Mouse (Mus musculus): ENCODE results near the gene Gpat3. TPM values are rescaled to one million over a fixed set of nuclear protein-coding genes. Genes with fewer than 3 reads are reported as not detected.

Gene Gpat3
- total RNA-seq (2014; rRNA removed), result 1.2 and 4.2 TPM in 2 replicates
- polyA plus RNA-seq (2015; fragmentation: Nextera tagmentation; extraction: Ambion mirVana), result 0.53 and 0.77 TPM in 2 replicates

DNA sequence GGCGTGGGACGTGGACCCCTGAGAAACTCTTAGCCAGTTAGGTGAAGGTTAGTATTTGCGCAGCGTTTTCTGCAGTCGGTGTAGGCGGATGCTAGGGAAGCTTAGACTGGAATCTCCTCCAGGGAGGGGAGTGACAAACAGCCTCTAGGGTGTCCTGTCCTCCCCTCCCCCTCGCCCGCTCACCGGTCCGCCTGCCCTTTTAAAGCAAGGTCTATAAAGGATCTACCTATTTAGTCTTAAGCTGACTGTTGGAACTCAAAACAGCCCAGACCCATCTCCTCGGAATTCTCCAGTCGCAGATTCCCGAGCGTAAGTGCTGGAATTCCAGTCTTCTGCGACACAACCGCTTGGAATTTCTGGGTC is at the start of gene Gpat3:
Gene Gpat3 (plus strand): TSS at position 229 of the 363 bp plus-strand sequence.
- ATAC-seq, result no peak
- H3K4me3 ChIP-seq (ENCODE audit: low read depth, low read length), result peak within 1 kb of the TSS; percentile 60

DNA sequence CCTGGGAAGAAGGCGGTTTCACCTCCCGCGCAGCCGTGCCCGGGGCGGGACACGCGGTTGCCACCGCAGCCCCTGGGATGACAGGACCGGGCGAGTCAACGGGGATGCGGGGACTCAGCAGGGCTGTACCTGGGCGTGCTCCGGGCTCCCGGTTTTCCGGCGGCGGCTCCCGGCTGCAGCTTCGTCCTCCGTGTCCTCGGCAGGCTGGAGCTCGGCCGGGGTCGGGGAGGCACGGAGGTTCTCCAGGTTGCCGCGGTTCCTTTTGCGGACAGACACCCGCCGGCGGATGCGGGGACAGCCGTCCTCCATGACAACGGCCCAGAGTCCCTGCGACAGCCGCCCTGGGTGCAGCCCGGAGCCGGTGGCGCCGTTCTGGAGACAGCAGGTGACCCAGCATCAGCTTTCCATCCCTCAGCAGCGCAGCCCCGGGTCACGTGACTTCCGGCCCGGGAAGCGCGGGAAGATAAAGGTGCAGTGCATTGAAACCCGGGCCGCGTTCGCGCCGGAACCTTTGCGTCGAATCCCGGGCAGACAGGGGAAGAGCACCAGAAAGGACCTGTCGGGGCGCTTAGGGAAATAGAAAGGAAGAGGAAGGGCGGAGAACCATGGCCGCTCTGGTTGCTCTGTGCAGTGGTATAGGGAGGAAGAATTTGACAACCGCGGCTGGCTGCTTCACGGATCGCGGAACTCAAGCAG is 47.2 kb upstream of the Gpat3 start, which contains the start of the genes Helq and Mrps18c:
Gene Helq (minus strand): TSS at position 434 of the 696 bp plus-strand sequence.
Gene Mrps18c (plus strand): TSS at position 463 of the 696 bp plus-strand sequence.
- 0 out of 2 replicates have a peak, but pooled peaks have one; percentile 3 for TF ChIP-seq CTCF (IDR thresholded peaks at IDR 0.05; ENCODE audit: low read depth)
- no peaks in the 10 kb centered on the region for H3K27me3 ChIP-seq (ENCODE audit: insufficient read depth, low read length)
- no peaks in the 10 kb centered on the region for H3K9me3 ChIP-seq (ENCODE audit: low read length)
- H3K27ac ChIP-seq (ENCODE audit: low read depth, low read length), result peak within 1 kb of the TSS; percentile 67
- H3K9ac ChIP-seq, result peak within 1 kb of the TSS; percentile 82
- under 1% methylated on average over 67 of the region's 67 CpGs for WGBS
- H3K4me1 ChIP-seq (ENCODE audit: insufficient read depth), result 0 out of 2 replicates have a peak, but pooled peaks cover 13% of the 10 kb centered on the region
- peak within 1 kb of the TSS; percentile 95 for H3K4me2 ChIP-seq (ENCODE audit: low read depth)
- H3K4me3 ChIP-seq (ENCODE audit: low read depth, low read length), result peak within 1 kb of the TSS; percentile 78
- DNase-seq (peak; percentile 96), ATAC-seq (peak; percentile 99)
- H3K36me3 ChIP-seq (ENCODE audit: insufficient read depth), result peaks cover 32% of the 10 kb centered on the region; the same call in 1 of the 2 replicates

More for the DNA sequence above, at the start of gene Gpat3:
- H3K9me3 ChIP-seq (ENCODE audit: low read length), result no peaks in the 10 kb centered on the region
- no peaks in the 10 kb centered on the region for H3K36me3 ChIP-seq (ENCODE audit: insufficient read depth)
- TF ChIP-seq CTCF (IDR thresholded peaks at IDR 0.05; ENCODE audit: low read depth), result no peak
- peak within 1 kb of the TSS; percentile 53 for H3K9ac ChIP-seq
- DNase-seq, result peak; percentile 14
- no peak within 1 kb of the TSS for H3K27ac ChIP-seq (ENCODE audit: low read depth, low read length)
- H3K27me3 ChIP-seq (ENCODE audit: insufficient read depth, low read length), result peaks cover 29% of the 10 kb centered on the region
- no peaks in the 10 kb centered on the region for H3K4me1 ChIP-seq (ENCODE audit: insufficient read depth)
- peak within 1 kb of the TSS; percentile 98 for H3K4me2 ChIP-seq (ENCODE audit: low read depth)
- 2% methylated on average over 16 of the region's 16 CpGs for WGBS

DNA sequence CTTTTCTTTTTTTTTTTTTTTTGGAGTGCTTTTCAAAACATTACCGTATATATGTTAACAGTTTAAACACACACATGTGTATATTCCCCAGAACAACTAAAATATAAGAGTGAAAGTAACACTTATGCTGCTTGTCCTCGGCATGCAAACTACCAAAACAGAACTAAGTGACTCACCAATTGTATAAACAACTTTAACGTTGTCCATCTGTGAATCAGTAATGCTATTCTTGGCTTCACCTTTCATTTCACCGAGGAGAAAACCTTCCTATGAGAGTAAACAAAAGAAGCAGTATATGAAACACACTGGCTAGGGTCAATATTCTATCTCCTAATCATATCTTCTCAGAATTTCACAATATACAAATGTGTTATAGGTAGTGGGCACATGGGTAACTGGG is 27.2 kb upstream of the Gpat3 start:
- WGBS, result 87% methylated on average over 4 of the region's 4 CpGs
- no peak for DNase-seq
- no peak for ATAC-seq

DNA sequence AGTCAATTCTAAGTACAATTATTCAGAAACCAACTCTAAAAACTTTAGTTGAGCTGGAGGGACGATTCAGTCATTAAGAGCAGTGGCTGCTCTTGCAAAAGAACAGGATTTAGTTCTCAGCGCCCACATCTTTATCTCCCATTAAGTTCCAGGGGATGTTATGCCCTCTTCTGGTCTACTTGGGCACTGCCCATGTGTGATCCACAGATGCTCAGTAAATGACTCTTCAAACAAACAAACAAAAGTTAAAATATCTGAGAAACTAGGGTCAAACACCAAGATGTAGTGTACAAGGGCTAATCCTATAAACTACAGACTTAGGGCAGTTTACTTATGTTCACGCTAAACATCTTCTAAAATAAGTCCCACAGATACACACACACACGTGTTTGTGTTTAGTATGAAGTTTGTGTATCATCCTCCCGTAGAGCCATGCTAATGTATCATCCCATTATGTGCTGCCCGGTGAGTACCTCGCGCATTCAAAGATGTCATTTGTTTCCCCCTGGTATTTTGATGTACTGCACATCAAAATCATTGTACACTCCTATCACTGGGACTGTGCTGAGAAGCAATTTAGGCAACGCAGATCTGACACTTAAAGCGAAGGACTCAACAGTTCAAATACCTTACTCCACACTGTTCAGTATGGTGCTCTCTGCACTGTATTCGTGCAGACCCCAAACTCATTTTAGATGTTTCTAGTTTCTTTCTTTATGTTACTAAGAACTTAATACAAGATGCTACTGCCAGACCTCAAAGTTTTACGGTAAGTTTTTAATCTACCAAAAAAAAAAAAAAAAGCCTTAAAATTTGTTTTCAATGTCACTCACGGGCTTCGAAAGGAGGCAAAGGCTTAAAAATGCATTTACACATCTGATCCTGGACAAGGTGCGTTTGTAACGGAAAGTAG is 25.7 kb upstream of the Gpat3 start:
- peak overlapping the region; percentile 85 for H3K4me2 ChIP-seq (ENCODE audit: low read depth)
- no peaks in the 10 kb centered on the region for H3K27me3 ChIP-seq (ENCODE audit: insufficient read depth, low read length)
- 23% methylated on average over 16 of the region's 16 CpGs for WGBS
- ATAC-seq (no peak), DNase-seq (no peak)
- peak overlapping the region; percentile 77 for H3K9ac ChIP-seq
- no peak overlapping the region for H3K27ac ChIP-seq (ENCODE audit: low read depth, low read length)
- peaks cover 3% of the 10 kb centered on the region; the same call in 1 of the 2 replicates for H3K36me3 ChIP-seq (ENCODE audit: insufficient read depth)
- no peaks in the 10 kb centered on the region for H3K9me3 ChIP-seq (ENCODE audit: low read length)
- H3K4me3 ChIP-seq (ENCODE audit: low read depth, low read length), result peak overlapping the region; percentile 79
- peaks cover 8% of the 10 kb centered on the region; the same call in 1 of the 2 replicates for H3K4me1 ChIP-seq (ENCODE audit: insufficient read depth)
- peak; percentile 37 for TF ChIP-seq CTCF (IDR thresholded peaks at IDR 0.05; ENCODE audit: low read depth)

More for the DNA sequence above, 27.2 kb upstream of the Gpat3 start:
- H3K4me3 ChIP-seq (ENCODE audit: low read depth, low read length), result no peak overlapping the region
- no peak for TF ChIP-seq CTCF (IDR thresholded peaks at IDR 0.05; ENCODE audit: low read depth)
- peaks cover 3% of the 10 kb centered on the region; the same call in 1 of the 2 replicates for H3K36me3 ChIP-seq (ENCODE audit: insufficient read depth)
- no peaks in the 10 kb centered on the region for H3K27me3 ChIP-seq (ENCODE audit: insufficient read depth, low read length)
- H3K9me3 ChIP-seq (ENCODE audit: low read length), result no peaks in the 10 kb centered on the region
- H3K27ac ChIP-seq (ENCODE audit: low read depth, low read length), result no peak overlapping the region
- no peak overlapping the region for H3K4me2 ChIP-seq (ENCODE audit: low read depth)
- H3K9ac ChIP-seq, result no peak overlapping the region
- peaks cover 8% of the 10 kb centered on the region; the same call in 1 of the 2 replicates for H3K4me1 ChIP-seq (ENCODE audit: insufficient read depth)

DNA sequence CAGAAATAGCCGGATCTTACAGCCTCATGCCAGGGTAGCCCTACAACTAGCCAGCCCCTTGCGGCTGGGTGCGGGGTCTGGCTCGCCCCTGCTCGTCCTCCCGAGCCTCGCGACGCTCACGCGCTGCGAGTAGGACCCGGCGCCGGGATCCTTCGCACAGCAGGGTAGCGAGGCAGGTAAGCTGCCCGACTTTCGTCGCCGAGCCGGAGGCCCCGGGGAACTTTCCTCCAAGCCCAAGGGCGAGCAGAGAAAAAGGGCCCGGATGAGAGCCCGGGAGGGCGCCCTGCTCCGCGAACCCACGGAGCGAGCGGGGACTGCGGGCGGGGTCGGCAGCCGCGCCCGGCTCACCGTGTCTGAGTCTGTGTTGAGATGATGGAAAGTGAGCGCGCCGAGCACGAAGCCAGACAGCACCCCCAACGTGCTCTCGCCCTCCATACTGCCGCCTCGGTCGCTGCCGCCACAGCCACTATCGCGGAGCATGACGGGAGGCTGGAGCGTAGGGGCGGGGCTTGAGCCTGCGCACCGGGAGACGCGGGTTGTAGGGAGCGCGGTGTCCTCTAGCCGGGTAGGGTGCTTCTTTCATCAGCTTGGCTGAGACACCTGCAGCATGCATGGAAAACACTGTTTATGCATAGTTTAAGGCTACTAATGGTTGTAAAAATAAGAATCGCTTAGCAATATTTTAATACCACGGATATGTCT is 24.9 kb upstream of the Gpat3 start, which contains the start of gene Abraxas1:
Gene Abraxas1 (minus strand): TSS at position 483 of the 702 bp plus-strand sequence.
- peak; percentile 99 for ATAC-seq
- peak within 1 kb of the TSS; percentile 69 for H3K27ac ChIP-seq (ENCODE audit: low read depth, low read length)
- H3K4me3 ChIP-seq (ENCODE audit: low read depth, low read length), result peak within 1 kb of the TSS; percentile 79
- H3K27me3 ChIP-seq (ENCODE audit: insufficient read depth, low read length), result no peaks in the 10 kb centered on the region
- WGBS, result under 1% methylated on average over 63 of the region's 63 CpGs
- H3K36me3 ChIP-seq (ENCODE audit: insufficient read depth), result peaks cover 2% of the 10 kb centered on the region; the same call in 1 of the 2 replicates
- H3K4me2 ChIP-seq (ENCODE audit: low read depth), result peak within 1 kb of the TSS; percentile 85
- H3K4me1 ChIP-seq (ENCODE audit: insufficient read depth), result peaks cover 8% of the 10 kb centered on the region; the same call in 1 of the 2 replicates
- peak; percentile 85 for DNase-seq
- TF ChIP-seq CTCF (IDR thresholded peaks at IDR 0.05; ENCODE audit: low read depth), result peak; percentile 33; the same call in 1 of the 2 replicates
- H3K9ac ChIP-seq, result peak within 1 kb of the TSS; percentile 77
- H3K9me3 ChIP-seq (ENCODE audit: low read length), result no peaks in the 10 kb centered on the region

DNA sequence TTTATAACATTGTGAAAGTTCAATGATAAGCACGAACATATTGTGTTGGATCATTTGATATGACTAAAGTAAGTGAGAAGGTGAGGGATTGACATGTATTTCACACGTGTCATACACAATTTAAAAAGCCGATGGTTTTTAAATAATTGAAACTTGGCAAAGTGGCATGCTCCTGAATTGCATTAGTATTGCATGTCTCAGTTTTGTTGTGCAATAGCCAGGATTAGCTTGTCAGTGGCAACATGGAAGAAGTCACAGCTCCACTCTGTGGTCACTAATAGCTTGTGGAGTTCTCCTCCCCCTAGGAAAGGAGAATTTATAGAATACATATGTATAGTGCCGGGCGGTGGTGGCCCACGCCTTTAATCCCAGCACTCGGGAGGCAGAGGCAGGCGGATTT is 24.1 kb upstream of the Gpat3 start:
- no peaks in the 10 kb centered on the region for H3K27me3 ChIP-seq (ENCODE audit: insufficient read depth, low read length)
- no peaks in the 10 kb centered on the region for H3K9me3 ChIP-seq (ENCODE audit: low read length)
- peaks cover 8% of the 10 kb centered on the region; the same call in 1 of the 2 replicates for H3K4me1 ChIP-seq (ENCODE audit: insufficient read depth)
- no peak overlapping the region for H3K9ac ChIP-seq
- H3K27ac ChIP-seq (ENCODE audit: low read depth, low read length), result no peak overlapping the region
- peak overlapping the region; percentile 79 for H3K4me3 ChIP-seq (ENCODE audit: low read depth, low read length)
- no peaks in the 10 kb centered on the region for H3K36me3 ChIP-seq (ENCODE audit: insufficient read depth)
- WGBS, result 79% methylated on average over 8 of the region's 8 CpGs
- ATAC-seq (no peak), DNase-seq (no peak)
- TF ChIP-seq CTCF (IDR thresholded peaks at IDR 0.05; ENCODE audit: low read depth), result no peak
- H3K4me2 ChIP-seq (ENCODE audit: low read depth), result peak overlapping the region; percentile 85

Measured in forebrain, postnatal 0 days (tissue).